Mouse (Mus musculus) heart, postnatal 10 days (tissue): ENCODE measurements around the gene Trap1. TPM values are rescaled to one million over a fixed set of nuclear protein-coding genes. Genes with fewer than 3 reads are reported as not detected.
"Not testable (repeated sequence)": the region's sequence is repeated elsewhere in the genome, so short reads cannot be mapped to it uniquely, and the experiment has no call there.

Source experiments
- DNase-seq, 2 experiments: peaks; one replicate each; pipeline ENCODE4 v3.0.0; 2021
- intact Hi-C: fragments of 180-260 bp; cut with DNase I; formaldehyde crosslinking; loops from one replicate; pipeline ENCODE4 v1.15.1; 2025
- total RNA-seq, 2 experiments: library from RNA; stranded (reverse); gene quantifications; 2 replicates each; pipeline ENCODE4 v1.2.3; 2021

The Trap1 gene
- 100 to 1,000 TPM; 154 to 164 TPM for total RNA-seq

- intact Hi-C loops: loop anchor here (10.0 kb wide), 1 partner anchor 233 kb away; the partner anchor contains the start of gene Zfp174
- peak; percentile 97 for DNase-seq
These were observed at the start of gene Trap1 for GRCm38 (mm10) chr16:4077384-4078061. Gene Trap1, minus strand, starts transcription at chr16:4077827.

- peak; percentile 20 to 21 for DNase-seq
- intact Hi-C loops: no loop called here
These were observed 39.4 kb upstream of the Trap1 start for GRCm38 (mm10) chr16:4117072-4117471.

- intact Hi-C loops: no loop called here
These were observed 22.7 kb upstream of the Trap1 start for GRCm38 (mm10) chr16:4100374-4100773.

GRCm38 (mm10) chr16:4097521-4097920 lies 19.9 kb upstream of the Trap1 start:
- no peak for DNase-seq
- intact Hi-C loops: no loop called here

More at GRCm38 (mm10) chr16:4100374-4100773, 22.7 kb upstream of the Trap1 start:
- DNase-seq: no peak

- DNase-seq: no peak
- intact Hi-C loops: no loop called here
These were observed 19.3 kb upstream of the Trap1 start for GRCm38 (mm10) chr16:4096898-4097297.

- intact Hi-C loops: no loop called here
- DNase-seq: no peak
These were observed 18.5 kb upstream of the Trap1 start for GRCm38 (mm10) chr16:4096141-4096540.

- intact Hi-C loops: no loop called here
These were observed 9.7 kb upstream of the Trap1 start for GRCm38 (mm10) chr16:4087214-4087913.

GRCm38 (mm10) chr16:4085851-4086387 lies 8.3 kb upstream of the Trap1 start:
- intact Hi-C loops: no loop called here
- no peak for DNase-seq

More at GRCm38 (mm10) chr16:4087214-4087913, 9.7 kb upstream of the Trap1 start:
- no peak for DNase-seq

- no peak for DNase-seq
- intact Hi-C loops: no loop called here
These were observed 7.4 kb upstream of the Trap1 start for GRCm38 (mm10) chr16:4085051-4085450.

GRCm38 (mm10) chr16:4080419-4080818 lies 2.8 kb upstream of the Trap1 start:
- intact Hi-C loops, DNase-seq: not testable (repeated sequence)

GRCm38 (mm10) chr16:4079656-4080055 lies 2.0 kb upstream of the Trap1 start:
- peak; percentile 53 to 57 for DNase-seq
- intact Hi-C loops: loop anchor here (10.0 kb wide), 1 partner anchor 235 kb away; the partner anchor contains the start of gene Zfp174

- peak in 1 of 2 experiments; percentile 36 for DNase-seq
- intact Hi-C loops: loop anchor here (10.0 kb wide), 1 partner anchor 234 kb away; the partner anchor contains the start of gene Zfp174
These were observed 675 bp upstream of the Trap1 start for GRCm38 (mm10) chr16:4078302-4078701.

GRCm38 (mm10) chr16:4074836-4075235 lies 2.8 kb downstream of the Trap1 start:
- intact Hi-C loops: loop anchor here (2.0 to 10.0 kb wide), 2 partner anchors 138 to 230 kb away; partner anchors contain the start of genes Crebbp and Zfp174
- DNase-seq: no peak

GRCm38 (mm10) chr16:4074297-4074696 lies 3.3 kb downstream of the Trap1 start:
- no peak for DNase-seq
- intact Hi-C loops: loop anchor here (2.0 to 10.0 kb wide), 2 partner anchors 139 to 229 kb away; partner anchors contain the start of genes Crebbp and Zfp174

- intact Hi-C loops: loop anchor here (2.0 kb wide), 1 partner anchor 216 kb away; no protein-coding TSS in a partner anchor
- peak; percentile 68 to 82 for DNase-seq
These were observed 9.0 kb downstream of the Trap1 start for GRCm38 (mm10) chr16:4068588-4068987.

- no peak for DNase-seq
- intact Hi-C loops: no loop called here
These were observed 12.7 kb downstream of the Trap1 start for GRCm38 (mm10) chr16:4064945-4065344.

GRCm38 (mm10) chr16:4053811-4054210 lies 23.8 kb downstream of the Trap1 start:
- intact Hi-C loops: no loop called here
- no peak for DNase-seq

- DNase-seq: no peak
- intact Hi-C loops: no loop called here
These were observed 25.0 kb downstream of the Trap1 start for GRCm38 (mm10) chr16:4052601-4053000.

- intact Hi-C loops: loop anchor here (5.0 kb wide), 1 partner anchor 203 kb away; no protein-coding TSS in a partner anchor
- no peak for DNase-seq
These were observed 32.1 kb downstream of the Trap1 start for GRCm38 (mm10) chr16:4045524-4045923.

- DNase-seq: no peak
- intact Hi-C loops: no loop called here
These were observed 33.5 kb downstream of the Trap1 start for GRCm38 (mm10) chr16:4044093-4044492.

- intact Hi-C loops: no loop called here
These were observed 36.0 kb downstream of the Trap1 start for GRCm38 (mm10) chr16:4041646-4042045.

More at GRCm38 (mm10) chr16:4041646-4042045, 36.0 kb downstream of the Trap1 start:
- DNase-seq: no peak
